Mouse (Mus musculus): Measurements from ENCODE around the gene Tpx2.

DNA sequence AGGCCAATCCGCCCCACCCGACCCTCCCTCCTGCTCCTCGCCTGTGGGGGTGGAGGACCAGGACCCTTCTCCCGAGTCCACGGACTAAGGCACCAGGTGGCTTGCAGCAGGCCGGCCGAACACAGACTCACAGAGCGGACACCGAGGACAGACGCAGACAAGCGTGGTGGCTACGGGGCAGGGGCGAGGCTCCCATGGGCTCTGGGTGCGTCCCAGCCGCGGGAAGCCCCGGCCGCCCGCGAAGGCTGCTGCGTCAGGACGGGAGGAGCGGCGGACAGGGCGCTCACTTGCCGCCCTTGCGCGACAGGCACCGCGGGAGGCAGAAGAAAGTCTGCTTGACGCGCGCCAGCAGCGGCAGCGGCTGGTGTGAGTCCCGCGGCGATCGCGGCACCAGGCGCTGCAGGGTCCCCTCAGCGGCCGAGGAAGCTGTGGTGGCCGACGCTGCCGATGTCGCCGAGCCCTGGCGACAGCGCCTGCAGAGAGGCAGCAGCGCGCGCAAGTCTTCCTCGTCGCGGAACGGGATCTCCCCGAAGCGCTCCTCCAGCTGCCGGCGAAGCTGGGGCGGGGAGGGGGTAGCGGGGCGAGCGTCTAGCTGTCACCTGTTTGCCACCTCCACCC lies 95.2 kb downstream of the Tpx2 start:
- no peak for TF ChIP-seq CTCF (IDR thresholded peaks at IDR 0.05; ENCODE audit: low read depth, low read length)
- TF ChIP-seq GATA1 (IDR thresholded peaks at IDR 0.05; ENCODE audit: borderline replicate concordance, low read length): no peak
- no peak for TF ChIP-seq POLR2AphosphoS5 (IDR thresholded peaks at IDR 0.05; ENCODE audit: insufficient replicate concordance, low read depth, low read length)
- no peak for TF ChIP-seq GATA2 (IDR thresholded peaks at IDR 0.05; ENCODE audit: borderline replicate concordance, low read depth, low read length)
- no peak for TF ChIP-seq TAL1 (conservative IDR thresholded peaks at IDR 0.05; ENCODE audit: low read depth, low read length)
